10 mouse cellular contexts compared by ENCODE assay signal in genomic region chr5:113119861-113120465, GRCm38 (mm10). TPM values are rescaled to one million over a fixed set of nuclear protein-coding genes. Genes with fewer than 3 reads are reported as not detected.
DNase-seq lines count a peak whose midpoint lies in the region; ATAC-seq and TF ChIP-seq lines count a peak whose summit lies in the region.
"Had no signal": no experiment of that assay in that cellular context is flagged by ENCODE, and none has a peak within 500 bp of the region (broad histone marks: within the 10 kb centered on the region; RNA-seq: fewer than 3 reads in every experiment).

No protein-coding gene starts in this region.

- H3K36me3 ChIP-seq in heart, embryonic 15.5 days: no peaks in the 10 kb centered on the region
- H3K36me3 ChIP-seq in liver, embryonic 16.5 days (ENCODE audit: control insufficient read depth, insufficient read depth): no peaks in the 10 kb centered on the region
- H3K36me3 ChIP-seq: midbrain, embryonic 12.5 days had no signal

- no peak for TF ChIP-seq POLR2A in bone marrow macrophage, adult 2 months (IDR thresholded peaks at IDR 0.05; ENCODE audit: borderline replicate concordance, low read depth, low read length)
- no peak for TF ChIP-seq POLR2A in cerebellum, adult 2 months (IDR thresholded peaks at IDR 0.05; ENCODE audit: borderline replicate concordance, insufficient read depth, low read length)

- DNase-seq in heart, postnatal 10 days: no peak
- DNase-seq in testis, postnatal 14 days (ENCODE audit: low spot score): no peak
- no peak for DNase-seq in cerebellum, adult 2 months
- DNase-seq in urinary bladder, postnatal 36 days (ENCODE audit: low spot score in 2 of 2): no peak

- no peaks in the 10 kb centered on the region for H3K9me3 ChIP-seq in heart, embryonic 15.5 days (replicated peaks)
- H3K9me3 ChIP-seq in liver, embryonic 16.5 days (replicated peaks; ENCODE audit: control insufficient read depth, low read length): no peaks in the 10 kb centered on the region
- H3K9me3 ChIP-seq: midbrain, embryonic 12.5 days had no signal

- no peak overlapping the region for H3K4me2 ChIP-seq in heart, embryonic 15.5 days
- peak overlapping the region; percentile 56 for H3K4me2 ChIP-seq in liver, embryonic 16.5 days (ENCODE audit: low read depth, low read length)
- H3K4me2 ChIP-seq: midbrain, embryonic 12.5 days had no signal

- intact Hi-C loops in heart, postnatal 10 days (cut with DNase I): no loop called here

- 42% methylated on average over 13 of the region's 13 CpGs for WGBS in heart, embryonic 15.5 days
- WGBS in liver, embryonic 16.5 days (ENCODE audit: insufficient replicate concordance): 8% methylated on average over 13 of the region's 13 CpGs
- WGBS in cerebellum, adult 2 months: 47% methylated on average over 13 of the region's 13 CpGs

- TF ChIP-seq CTCF in bone marrow macrophage, adult 2 months (IDR thresholded peaks at IDR 0.05; ENCODE audit: low read depth, low read length): no peak
- TF ChIP-seq CTCF in cerebellum, adult 2 months (IDR thresholded peaks at IDR 0.05; ENCODE audit: borderline replicate concordance, insufficient read depth, low read depth, low read length): no peak

- no peak overlapping the region for H3K4me3 ChIP-seq in heart, embryonic 15.5 days
- peak overlapping the region; percentile 10 for H3K4me3 ChIP-seq in bone marrow macrophage, adult 2 months (ENCODE audit: insufficient read depth, low read length)
- H3K4me3 ChIP-seq in liver, embryonic 16.5 days (ENCODE audit: low read depth, low read length): peak overlapping the region; percentile 21; the same call in 1 of the 2 replicates
- no peak overlapping the region for H3K4me3 ChIP-seq in cerebellum, adult 2 months (replicated peaks; ENCODE audit: insufficient read depth, low read depth, low read length)
- H3K4me3 ChIP-seq: midbrain, embryonic 12.5 days had no signal

- no peak overlapping the region for H3K9ac ChIP-seq in heart, embryonic 15.5 days
- H3K9ac ChIP-seq in liver, embryonic 16.5 days (ENCODE audit: low read depth, low read length): peak overlapping the region; percentile 30
- H3K9ac ChIP-seq: midbrain, embryonic 12.5 days had no signal

- peaks cover 85% of the 10 kb centered on the region for H3K4me1 ChIP-seq in heart, embryonic 15.5 days (replicated peaks)
- peaks cover 55% of the 10 kb centered on the region for H3K4me1 ChIP-seq in bone marrow macrophage, adult 2 months (ENCODE audit: control insufficient read depth, insufficient read depth, low read length)
- H3K4me1 ChIP-seq in liver, embryonic 16.5 days (ENCODE audit: control insufficient read depth, low read depth, low read length): peaks cover 31% of the 10 kb centered on the region
- no peaks in the 10 kb centered on the region for H3K4me1 ChIP-seq in cerebellum, adult 2 months (ENCODE audit: control insufficient read depth, insufficient read depth, low read length)

- peak overlapping the region; percentile 26; the same call in 1 of the 2 replicates for H3K27ac ChIP-seq in heart, embryonic 15.5 days
- peak overlapping the region; percentile 92 for H3K27ac ChIP-seq in bone marrow macrophage, adult 2 months (ENCODE audit: insufficient read depth, low read depth, low read length)
- H3K27ac ChIP-seq in liver, embryonic 16.5 days (ENCODE audit: low read length): peak overlapping the region; percentile 25; the same call in 1 of the 2 replicates
- no peak overlapping the region for H3K27ac ChIP-seq in cerebellum, adult 2 months (ENCODE audit: insufficient read depth, low read length)
- H3K27ac ChIP-seq: midbrain, embryonic 12.5 days had no signal

- no peaks in the 10 kb centered on the region for H3K27me3 ChIP-seq in heart, embryonic 15.5 days
- no peaks in the 10 kb centered on the region for H3K27me3 ChIP-seq in liver, embryonic 16.5 days (ENCODE audit: control insufficient read depth, insufficient read depth, low read depth, low read length)
- no peaks in the 10 kb centered on the region for H3K27me3 ChIP-seq in cerebellum, adult 2 months (ENCODE audit: control insufficient read depth, insufficient read depth, low read length)
- H3K27me3 ChIP-seq: midbrain, embryonic 12.5 days had no signal

- ATAC-seq in heart, embryonic 15.5 days (replicated peaks; ENCODE audit: insufficient number of reproducible peaks, insufficient read depth, low FRiP score, low read depth): no peak
- peak; percentile 67 for ATAC-seq in granulocyte monocyte progenitor cell, adult 5-6 weeks (replicated peaks; ENCODE audit: poor library complexity, severe bottlenecking)
- no peak for ATAC-seq in liver, embryonic 16.5 days (ENCODE audit: low read depth)

RNA-seq across cellular contexts. Expression of gene Crybb3, which starts 38.6 kb away (rescaled TPM):
- polyA plus RNA-seq in heart, embryonic 15.5 days (2015; fragmentation: Nextera tagmentation; extraction: Ambion mirVana): 0.83 and 1.5 TPM in 2 replicates
- total RNA-seq in heart, postnatal 10 days (2021): 1 to 10 TPM; 2.0 to 2.1 TPM
- polyA plus RNA-seq in bone marrow macrophage, adult 2 months (2012; ENCODE audit: insufficient read depth, insufficient read length, missing spikeins): not detected in 2 replicates
- not detected in 2 replicates for total RNA-seq in granulocyte monocyte progenitor cell, adult 5-6 weeks (2014; fragmentation: Nextera tagmentation)
- not detected in 2 replicates for total RNA-seq in granulocyte monocyte progenitor cell, adult 5-6 weeks (2017)
- not detected in 2 replicates for polyA plus RNA-seq in liver, embryonic 16.5 days (2015; fragmentation: Nextera tagmentation; extraction: Ambion mirVana)
- polyA plus RNA-seq in cerebellum, adult 2 months (2012; rRNA removed): 1.7 and 3.2 TPM in 2 replicates

RNA-seq across cellular contexts. Expression of gene Crybb2, which starts 50.0 kb away (rescaled TPM):
- polyA plus RNA-seq in heart, embryonic 15.5 days (2015; fragmentation: Nextera tagmentation; extraction: Ambion mirVana): not detected in 2 replicates
- not detected for total RNA-seq in heart, postnatal 10 days (2021)
- not detected in 2 replicates for polyA plus RNA-seq in bone marrow macrophage, adult 2 months (2012; ENCODE audit: insufficient read depth, insufficient read length, missing spikeins)
- not detected in 2 replicates for total RNA-seq in granulocyte monocyte progenitor cell, adult 5-6 weeks (2014; fragmentation: Nextera tagmentation)
- total RNA-seq in granulocyte monocyte progenitor cell, adult 5-6 weeks (2017): not detected in 2 replicates
- polyA plus RNA-seq in liver, embryonic 16.5 days (2015; fragmentation: Nextera tagmentation; extraction: Ambion mirVana): not detected in 2 replicates
- not detected in 2 replicates for polyA plus RNA-seq in cerebellum, adult 2 months (2012; rRNA removed)
- polyA plus RNA-seq: gonadal fat pad, adult 2 months; midbrain, embryonic 12.5 days had no signal

Comparison
In these comparisons a context has a peak if more than half of its experiments do, and no peak if none do; other contexts are left out.
1. H3K4me3 ChIP-seq: peak in bone marrow macrophage, adult 2 months (single experiment) and liver, embryonic 16.5 days (single experiment); none in heart, embryonic 15.5 days (single experiment) and cerebellum, adult 2 months (single experiment).